Mouse (Mus musculus) lung, postnatal 0 days (tissue): ENCODE data around the gene Mprip. TPM values are rescaled to one million over a fixed set of nuclear protein-coding genes. Genes with fewer than 3 reads are reported as not detected.

Experiments
- ATAC-seq: fragments of 200-750 bp; cut with Nextera tagmentation; 2 replicates; pipeline ENCODE4 v1.8.0; 2017; ENCODE audit warnings: moderate library complexity
- DNase-seq: peaks from one replicate; pipeline ENCODE4 v3.0.0-alpha.2; 2016; ENCODE audit warnings: low spot score
- H3K27ac ChIP-seq: fragments of 300-500 bp; sonication (generic); 2 replicates; pipeline ENCODE4 v1.5.1; 2014; ENCODE audit warnings: antibody characterized with exemption, mild to moderate bottlenecking, low read length, mixed read lengths
- H3K27me3 ChIP-seq: fragments of 300-500 bp; sonication (generic); replicated peaks from 2 replicates; pipeline ENCODE4 v1.6.1; 2014; ENCODE audit warnings: low read length, mixed read lengths; ENCODE audit not compliant: insufficient read depth
- H3K36me3 ChIP-seq: fragments of 300-500 bp; sonication (generic); 2 replicates; pipeline ENCODE4 v1.6.1; 2014; ENCODE audit warnings: low read length, mixed read lengths; ENCODE audit not compliant: insufficient read depth
- H3K4me1 ChIP-seq: fragments of 300-500 bp; sonication (generic); 2 replicates; pipeline ENCODE4 v1.6.1; 2014; ENCODE audit warnings: antibody characterized with exemption, low read depth, low read length, mixed read lengths; ENCODE audit not compliant: insufficient read depth
- H3K4me2 ChIP-seq: fragments of 300-500 bp; sonication (generic); replicated peaks from 2 replicates; pipeline ENCODE4 v1.6.1; 2014; ENCODE audit warnings: low read depth, mild to moderate bottlenecking, low read length, moderate library complexity, mixed read lengths
- H3K4me3 ChIP-seq: fragments of 300-500 bp; sonication (generic); 2 replicates; pipeline ENCODE4 v1.5.1; 2014; ENCODE audit warnings: low read depth, low read length
- H3K9ac ChIP-seq: fragments of 300-500 bp; sonication (generic); replicated peaks from 2 replicates; pipeline ENCODE4 v1.6.1; 2014; ENCODE audit warnings: low read depth, mild to moderate bottlenecking
- H3K9me3 ChIP-seq: fragments of 300-500 bp; sonication (generic); 2 replicates; pipeline ENCODE4 v1.6.1; 2016; ENCODE audit warnings: low read length, mixed read lengths
- CTCF ChIP-seq: IDR thresholded peaks from 2 replicates; pipeline ENCODE4 v1.5.1; 2016; ENCODE audit warnings: antibody characterized with exemption, mild to moderate bottlenecking
- EP300 ChIP-seq: IDR thresholded peaks from 2 replicates; pipeline ENCODE4 v1.6.1; 2016; ENCODE audit warnings: antibody characterized with exemption, mild to moderate bottlenecking, control low read depth
- WGBS: fragments of 180-500 bp; shearing (Covaris S2); extraction: QIAGEN DNeasy Blood & Tissue Kit; methylation state at CpG from one replicate; pipeline ENCODE4 v1.1.7; 2014; 5-methylcytosine and 5-hydroxymethylcytosine counted together
- polyA plus RNA-seq: library from polyadenylated mRNA; unstranded; fragments of >200 nt; fragmentation: Nextera tagmentation; extraction: Ambion mirVana; gene quantifications from 2 replicates; pipeline ENCODE4 v1.2.1, GENCODE M21; 2015

Gene Mprip
- polyA plus RNA-seq, 1 experiment from 2014 or later: 88.0 TPM

GRCm38 (mm10) chr11:59778181-59778873, 117.2 kb downstream of the Mprip start:
- no peaks in the 10 kb centered on the region for H3K9me3 ChIP-seq
- no peak overlapping the region for H3K9ac ChIP-seq
- DNase-seq (peak; percentile 87), ATAC-seq (peak; percentile 75)
- H3K4me3 ChIP-seq: no peak overlapping the region
- peaks cover 28% of the 10 kb centered on the region for H3K36me3 ChIP-seq
- no peaks in the 10 kb centered on the region for H3K27me3 ChIP-seq
- H3K4me1 ChIP-seq: peaks cover 4% of the 10 kb centered on the region; the same call in 1 of the 2 replicates
- 49% methylated on average over 9 of the region's 9 CpGs for WGBS
- peak overlapping the region; percentile 81 for H3K27ac ChIP-seq
- TF ChIP-seq CTCF (peak; percentile 99), EP300 (no peak)
- H3K4me2 ChIP-seq: no peak overlapping the region

DNA sequence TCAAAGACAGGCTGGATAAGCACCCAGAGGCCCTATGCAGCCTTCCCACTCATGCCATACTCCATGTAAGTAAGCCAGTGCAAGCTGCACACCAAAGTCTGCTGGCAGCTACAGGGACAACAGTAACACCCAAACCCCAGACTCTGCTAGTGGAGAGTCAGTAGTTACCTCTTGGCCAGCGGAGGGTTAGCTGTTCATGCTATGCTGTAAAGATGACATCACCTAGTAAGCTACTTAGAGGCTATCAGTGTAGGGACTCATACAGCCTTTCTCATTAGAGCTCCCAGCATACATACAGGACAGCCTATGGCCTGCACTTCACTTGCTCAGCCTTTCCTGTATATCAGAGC, 117.7 kb downstream of the Mprip start:
- Histone ChIP-seq H3K9ac (no peak overlapping the region), H3K4me2 (no peak overlapping the region), H3K27me3 (no peaks in the 10 kb centered on the region), H3K27ac (peak overlapping the region; percentile 81), H3K4me3 (no peak overlapping the region), H3K9me3 (no peaks in the 10 kb centered on the region), H3K36me3 (peaks cover 23% of the 10 kb centered on the region), H3K4me1 (peaks cover 4% of the 10 kb centered on the region; the same call in 1 of the 2 replicates)
- whole genome bisulfite sequencing: 79% methylated on average over 1 of the region's 1 CpGs
- ATAC-seq: peak; percentile 25
- TF ChIP-seq CTCF (no peak), EP300 (no peak)
- DNase-seq: no peak

- peak overlapping the region; percentile 81 for H3K27ac ChIP-seq
Observed at GRCm38 (mm10) chr11:59779406-59779805, 118.3 kb downstream of the Mprip start.

GRCm38 (mm10) chr11:59780241-59780640, 119.1 kb downstream of the Mprip start:
- no peak overlapping the region for H3K4me3 ChIP-seq
- 60% methylated on average over 4 of the region's 4 CpGs for WGBS
- H3K9ac ChIP-seq: no peak overlapping the region
- DNase-seq (no peak), ATAC-seq (peak; percentile 25; the same call in 1 of the 2 replicates)
- H3K36me3 ChIP-seq: peaks cover 15% of the 10 kb centered on the region
- H3K9me3 ChIP-seq: no peaks in the 10 kb centered on the region
- H3K4me2 ChIP-seq: no peak overlapping the region
- H3K4me1 ChIP-seq: peaks cover 6% of the 10 kb centered on the region; the same call in 1 of the 2 replicates
- peak overlapping the region; percentile 81 for H3K27ac ChIP-seq
- TF ChIP-seq CTCF (no peak), EP300 (no peak)
- H3K27me3 ChIP-seq: no peaks in the 10 kb centered on the region

More at GRCm38 (mm10) chr11:59779406-59779805, 118.3 kb downstream of the Mprip start:
- no peak overlapping the region for H3K4me2 ChIP-seq
- DNase-seq: peak; percentile 67
- H3K4me3 ChIP-seq: no peak overlapping the region
- H3K9ac ChIP-seq: no peak overlapping the region
- TF ChIP-seq CTCF (no peak), EP300 (peak; percentile 33; the same call in 1 of the 2 replicates)
- no peaks in the 10 kb centered on the region for H3K27me3 ChIP-seq
- peaks cover 17% of the 10 kb centered on the region for H3K36me3 ChIP-seq
- peak; percentile 50 for ATAC-seq
- peaks cover 6% of the 10 kb centered on the region; the same call in 1 of the 2 replicates for H3K4me1 ChIP-seq
- H3K9me3 ChIP-seq: no peaks in the 10 kb centered on the region
- WGBS: 60% methylated on average over 4 of the region's 4 CpGs

GRCm38 (mm10) chr11:59782091-59782590, 121.0 kb downstream of the Mprip start:
- no peak overlapping the region for H3K4me2 ChIP-seq
- no peaks in the 10 kb centered on the region for H3K9me3 ChIP-seq
- no peak for TF ChIP-seq CTCF
- no peak for TF ChIP-seq EP300
- DNase-seq: no peak
- H3K27ac ChIP-seq: peak overlapping the region; percentile 68
- no peak overlapping the region for H3K4me3 ChIP-seq
- 78% methylated on average over 7 of the region's 7 CpGs for WGBS
- no peak for ATAC-seq
- peaks cover 4% of the 10 kb centered on the region; the same call in 1 of the 2 replicates for H3K36me3 ChIP-seq
- H3K27me3 ChIP-seq: no peaks in the 10 kb centered on the region
- H3K4me1 ChIP-seq: peaks cover 11% of the 10 kb centered on the region
- no peak overlapping the region for H3K9ac ChIP-seq

DNA sequence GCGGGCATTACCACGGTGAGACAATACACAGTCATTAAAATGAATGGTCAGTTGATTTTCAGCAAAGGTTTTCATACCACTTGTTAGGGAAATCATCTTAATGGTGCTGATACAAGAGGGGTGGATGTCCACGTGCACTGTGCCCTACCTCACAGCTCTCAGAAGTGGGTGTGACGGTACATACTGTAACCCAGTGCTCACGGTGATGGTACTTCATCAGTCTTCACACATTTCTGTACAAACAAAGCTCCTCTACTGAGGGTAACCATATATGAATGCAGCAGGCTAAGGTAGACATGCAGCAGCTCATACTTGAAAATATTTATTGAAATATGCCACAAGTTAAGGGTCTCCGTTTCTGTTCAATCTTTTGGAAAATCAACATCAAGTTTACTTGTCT, 122.5 kb downstream of the Mprip start:
- H3K9ac ChIP-seq: no peak overlapping the region
- ATAC-seq (peak; percentile 78), DNase-seq (peak; percentile 88)
- no peak overlapping the region for H3K4me2 ChIP-seq
- peak overlapping the region; percentile 77 for H3K27ac ChIP-seq
- H3K9me3 ChIP-seq: no peaks in the 10 kb centered on the region
- TF ChIP-seq CTCF: no peak
- peak; percentile 98 for TF ChIP-seq EP300
- no peak overlapping the region for H3K4me3 ChIP-seq
- peaks cover 16% of the 10 kb centered on the region for H3K4me1 ChIP-seq
- WGBS: 45% methylated on average over 6 of the region's 6 CpGs
- H3K36me3 ChIP-seq: no peaks in the 10 kb centered on the region
- H3K27me3 ChIP-seq: no peaks in the 10 kb centered on the region
